Mouse (Mus musculus): Measurements from ENCODE around the gene Filip1l.

Filip1l gene

DNA sequence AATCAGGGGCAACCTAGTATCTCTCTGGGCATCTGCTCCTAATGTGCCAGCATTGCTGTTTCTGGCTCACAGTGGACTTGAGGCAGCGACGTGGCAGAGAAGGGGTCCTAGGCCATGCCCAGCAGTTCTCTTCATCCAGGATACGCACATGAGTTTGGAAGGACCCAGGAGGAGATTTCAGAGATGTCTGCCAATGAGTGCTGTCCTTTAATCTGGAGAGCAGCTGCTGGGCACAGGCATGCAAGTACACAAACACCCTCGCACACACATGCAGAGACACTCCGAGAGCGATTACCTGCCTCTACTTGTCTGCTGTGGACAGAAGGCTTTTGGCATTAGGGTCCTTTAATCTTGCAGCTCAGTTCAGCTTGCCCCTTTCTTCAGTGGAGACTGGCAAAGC lies at the start of gene Filip1l:
Gene Filip1l (plus strand): TSS at position 343 of the 400 bp plus-strand sequence.
- DNase-seq (ENCODE audit: low spot score), result no peak

DNA sequence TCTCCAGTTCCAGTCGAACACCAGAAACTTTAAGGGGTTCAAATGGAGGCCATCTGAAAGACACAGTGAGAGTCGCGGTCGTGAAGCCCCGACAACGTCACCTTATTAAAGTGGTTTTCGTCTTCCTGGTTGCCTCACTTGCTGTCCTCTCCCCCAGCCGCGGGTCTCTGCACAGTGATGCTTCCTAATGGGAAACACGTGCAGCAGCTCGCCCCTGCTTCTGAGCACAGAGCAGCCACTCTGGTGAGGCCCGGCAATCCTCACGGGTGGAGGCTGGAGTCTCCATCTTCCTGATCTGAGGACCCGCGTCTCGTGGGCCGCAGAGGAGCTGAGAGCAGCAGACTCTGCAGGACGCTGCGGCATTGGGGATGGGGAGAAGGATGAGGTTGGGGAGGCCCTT lies 49.2 kb upstream of the Filip1l start:
- no peak for DNase-seq (ENCODE audit: low spot score)

DNA sequence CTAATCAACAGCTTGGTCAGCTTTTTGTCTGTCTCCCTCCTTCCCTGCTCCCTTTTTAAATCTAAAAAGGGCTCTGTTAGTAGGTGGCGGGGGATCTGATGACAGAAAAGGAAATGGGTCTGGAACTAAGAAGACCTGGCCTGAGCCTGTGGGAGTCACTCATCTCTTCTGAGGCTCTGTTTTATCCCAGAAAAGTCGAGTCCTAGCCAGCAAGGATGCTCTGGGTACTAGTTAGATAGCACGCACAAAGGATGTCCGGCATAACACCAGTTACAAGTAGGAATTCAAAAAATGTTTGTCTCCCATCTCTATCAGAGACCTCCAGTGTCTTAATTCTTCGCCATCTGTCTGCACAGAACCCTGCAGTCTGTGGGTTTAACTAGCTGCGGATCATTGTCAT lies 47.4 kb upstream of the Filip1l start:
- no peak for DNase-seq (ENCODE audit: low spot score)

DNA sequence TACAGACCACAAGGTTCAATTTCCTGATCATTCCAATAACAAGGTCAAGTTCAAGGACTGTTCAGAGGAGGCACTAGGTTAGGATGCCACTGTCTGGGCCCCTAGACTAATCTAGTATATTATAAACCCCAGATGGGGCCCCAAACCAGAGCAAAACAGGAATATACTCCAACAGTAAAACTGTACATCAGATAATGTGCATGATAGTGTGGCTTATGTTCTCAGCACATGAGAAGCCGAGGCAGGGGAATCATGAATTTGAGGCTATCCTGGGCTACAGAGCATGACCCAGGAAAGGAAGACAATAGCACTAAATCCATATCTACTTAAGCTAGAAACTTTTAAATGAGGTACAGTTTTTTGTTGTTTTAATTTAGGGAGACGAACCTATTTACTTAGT lies 40.8 kb upstream of the Filip1l start:
- no peak for DNase-seq (ENCODE audit: low spot score)

DNA sequence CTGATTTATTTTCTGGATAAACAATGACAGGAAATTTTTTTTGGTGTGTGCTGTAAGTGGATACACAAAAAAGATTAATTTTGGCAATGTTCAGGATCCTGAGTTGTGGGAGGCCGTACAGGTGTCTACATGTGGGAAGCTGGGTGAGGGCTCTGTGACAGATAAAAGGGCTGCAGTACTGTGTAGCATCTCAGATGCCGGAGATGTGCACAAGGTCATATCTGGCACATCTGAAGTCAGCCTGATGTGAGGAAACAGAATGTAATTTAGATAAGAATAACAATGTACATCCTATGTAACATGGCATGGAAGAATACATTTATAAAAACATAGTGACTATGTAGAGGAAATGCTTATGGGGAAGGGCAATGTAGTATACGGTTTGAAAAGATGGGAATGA lies 39.4 kb upstream of the Filip1l start:
- no peak for DNase-seq (ENCODE audit: low spot score)

DNA sequence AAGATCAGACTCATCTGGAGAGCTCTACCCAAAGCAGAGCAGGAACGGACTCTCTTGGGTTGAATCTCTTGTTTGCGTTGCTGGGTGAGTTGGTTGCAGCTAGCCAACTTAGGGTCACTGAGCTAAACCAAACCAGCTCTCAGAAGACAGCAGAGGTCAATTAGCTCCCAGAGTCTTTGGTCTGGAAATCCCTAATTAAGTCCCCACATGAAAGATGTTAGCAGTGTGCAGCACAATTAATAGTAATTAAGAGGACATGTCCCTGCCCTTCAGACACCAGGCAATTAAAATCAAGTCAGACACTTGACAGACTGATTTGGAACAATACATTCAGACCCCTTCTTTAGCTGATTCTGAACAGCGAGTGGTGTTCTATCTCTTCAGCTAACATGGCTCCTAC lies 38.7 kb upstream of the Filip1l start:
- no peak for DNase-seq (ENCODE audit: low spot score)

DNA sequence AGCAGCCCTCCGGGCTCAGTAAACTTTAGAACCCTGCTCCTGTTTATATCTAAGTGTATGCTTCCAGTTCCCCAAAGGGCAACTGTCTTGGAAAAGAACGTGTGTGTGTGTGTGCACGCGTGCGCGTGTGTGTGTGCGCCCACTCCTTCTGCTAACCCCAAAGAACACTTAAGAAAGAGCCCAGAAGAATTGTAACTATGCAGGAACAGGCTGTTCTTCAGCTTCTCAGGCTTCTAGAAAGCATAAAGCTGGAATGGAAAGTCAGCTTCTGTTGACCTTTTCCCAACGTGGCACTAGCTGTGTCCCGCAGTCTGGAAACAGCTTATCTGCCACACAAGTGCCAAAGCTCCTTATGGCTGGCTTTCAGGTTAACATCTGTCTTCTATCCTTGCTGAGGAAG lies 37.9 kb upstream of the Filip1l start:
- peak; percentile 59 for DNase-seq (ENCODE audit: low spot score)

DNA sequence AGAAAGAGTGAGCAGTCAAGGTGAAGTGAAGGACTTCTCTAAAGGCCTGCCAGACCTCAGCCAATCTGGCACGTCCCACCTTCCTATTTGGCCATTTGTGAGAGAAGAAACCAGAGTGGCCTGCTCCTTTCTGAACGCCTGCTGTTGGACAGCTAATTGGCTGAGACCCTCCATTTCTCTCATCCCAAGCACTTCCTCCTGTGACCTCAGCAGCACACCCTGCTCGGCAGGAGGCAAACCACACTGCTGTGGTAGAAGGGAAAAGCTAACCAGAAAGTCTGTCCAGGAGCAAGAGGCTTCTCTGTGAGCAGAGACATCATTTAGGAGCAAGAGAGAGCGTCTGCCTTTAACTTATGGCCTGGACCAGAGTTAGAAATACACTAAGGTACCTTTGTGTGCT lies 35.8 kb upstream of the Filip1l start:
- no peak for DNase-seq (ENCODE audit: low spot score)

DNA sequence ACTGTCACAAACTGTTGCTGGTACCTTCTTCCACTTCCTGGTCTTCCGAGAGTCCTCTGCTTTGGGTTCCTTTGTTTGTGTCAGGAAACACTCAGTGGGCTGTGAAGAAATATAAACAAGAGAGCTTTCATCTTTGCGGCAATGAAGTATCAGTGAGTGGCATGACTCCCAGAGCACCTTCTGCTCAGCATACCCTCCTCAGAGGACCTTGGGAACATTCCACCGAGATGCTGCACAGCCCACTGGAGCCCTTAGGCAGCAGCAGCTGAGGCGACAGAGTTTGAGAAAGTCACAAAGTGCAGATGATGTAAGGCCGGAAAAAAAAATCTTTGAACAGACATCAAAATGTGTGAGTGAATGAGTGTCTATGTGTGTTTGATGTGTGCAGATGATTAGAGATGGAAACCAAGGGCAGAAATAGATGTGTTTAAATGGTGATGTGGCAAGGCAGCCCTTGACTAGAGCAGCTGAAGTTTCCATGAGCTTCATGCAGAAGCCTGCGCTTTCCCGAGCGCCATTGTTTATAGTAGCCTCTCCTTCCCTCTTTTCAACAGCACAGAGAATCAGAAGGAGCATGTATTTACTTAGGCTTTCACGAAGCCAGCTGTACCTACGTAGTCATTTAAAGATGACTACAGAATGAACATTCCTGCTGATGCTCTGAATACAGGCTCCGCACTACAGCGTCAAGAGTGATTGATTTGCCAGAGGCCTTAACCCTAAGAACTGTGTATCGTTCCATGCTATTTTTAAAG lies 34.8 kb upstream of the Filip1l start:
- DNase-seq (ENCODE audit: low spot score), result no peak

DNA sequence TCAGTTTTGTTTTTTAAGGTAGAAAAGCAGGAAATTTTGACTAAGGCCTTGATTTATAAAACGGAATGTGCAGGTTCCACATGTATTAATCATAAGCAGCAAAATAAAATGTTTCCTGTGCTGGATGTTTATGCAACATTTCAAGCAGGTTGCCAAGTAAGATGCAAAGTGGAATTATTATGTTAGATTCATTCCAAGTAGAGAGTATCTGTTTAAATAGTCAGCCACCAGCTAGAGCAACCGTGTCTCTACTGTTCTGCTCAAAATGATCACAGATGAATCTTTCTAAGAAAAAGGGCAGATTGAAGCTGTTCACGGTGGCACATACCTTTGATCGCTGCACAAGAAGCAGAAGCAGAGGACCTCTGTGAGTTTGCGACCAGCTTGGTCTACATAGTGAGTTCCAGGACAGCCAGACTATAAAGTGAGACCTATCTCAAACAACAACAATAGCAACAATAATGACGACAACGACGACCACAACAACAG lies 34.2 kb upstream of the Filip1l start:
- no peak for DNase-seq (ENCODE audit: low spot score)

DNA sequence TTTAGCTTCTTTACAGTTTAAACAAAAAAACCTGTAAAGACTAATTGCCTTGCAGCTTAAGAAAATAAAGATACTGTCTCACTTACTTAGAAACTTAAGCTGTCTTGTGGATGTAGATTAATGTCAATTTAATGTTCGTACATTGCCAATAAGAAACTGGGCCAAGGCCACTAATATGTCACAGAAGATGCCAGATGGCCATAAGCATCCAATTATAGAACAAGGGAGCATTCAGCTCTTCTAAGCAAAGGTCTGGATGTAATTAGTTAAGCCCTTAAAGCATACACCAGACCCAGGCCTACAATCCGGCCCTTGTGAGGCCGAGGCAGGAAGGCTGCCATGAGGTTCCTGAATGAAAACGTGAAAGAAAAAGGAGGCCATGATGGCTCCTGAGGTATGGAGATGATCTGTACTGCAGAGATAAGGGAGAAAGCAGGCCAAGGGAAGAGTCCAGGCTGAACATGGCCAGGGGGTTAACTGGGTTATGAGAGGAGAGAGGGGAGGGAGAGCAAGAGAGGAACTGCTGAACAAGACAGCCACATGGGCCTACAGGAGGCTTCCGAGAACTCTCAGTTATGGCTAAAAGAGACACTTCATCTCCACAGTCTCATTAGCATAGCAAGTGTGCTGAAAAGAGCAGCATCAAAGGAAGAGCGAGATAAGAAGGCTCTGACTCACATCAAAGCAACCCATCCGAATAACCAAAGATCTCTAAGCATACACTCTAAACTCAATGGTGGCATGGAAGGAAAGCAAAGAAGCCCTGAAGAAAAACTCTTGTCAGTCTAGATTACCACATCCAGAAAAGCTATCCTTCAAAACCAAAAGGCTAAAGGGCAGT lies 33.4 kb upstream of the Filip1l start:
- no peak for DNase-seq (ENCODE audit: low spot score)

DNA sequence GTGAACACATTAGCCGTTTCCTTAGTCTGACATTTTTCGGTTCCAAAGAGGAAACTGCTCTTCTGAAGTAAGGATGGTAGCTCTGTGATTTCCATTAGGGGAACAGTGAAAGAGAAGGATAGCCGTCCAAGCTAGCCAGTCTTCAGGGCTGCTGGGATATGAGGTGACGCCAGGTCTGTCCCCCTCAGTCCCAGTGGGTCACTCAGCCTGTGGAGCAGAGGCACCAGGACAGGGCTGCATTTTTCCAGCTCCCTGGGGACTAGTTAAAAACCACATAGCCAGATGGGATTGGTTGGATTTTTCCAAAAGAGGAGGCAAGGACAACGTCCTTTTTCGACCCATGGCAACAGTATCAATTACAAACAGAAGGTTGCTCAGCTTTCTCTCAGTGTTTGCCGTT lies 25.9 kb upstream of the Filip1l start:
- no peak for DNase-seq (ENCODE audit: low spot score)

DNA sequence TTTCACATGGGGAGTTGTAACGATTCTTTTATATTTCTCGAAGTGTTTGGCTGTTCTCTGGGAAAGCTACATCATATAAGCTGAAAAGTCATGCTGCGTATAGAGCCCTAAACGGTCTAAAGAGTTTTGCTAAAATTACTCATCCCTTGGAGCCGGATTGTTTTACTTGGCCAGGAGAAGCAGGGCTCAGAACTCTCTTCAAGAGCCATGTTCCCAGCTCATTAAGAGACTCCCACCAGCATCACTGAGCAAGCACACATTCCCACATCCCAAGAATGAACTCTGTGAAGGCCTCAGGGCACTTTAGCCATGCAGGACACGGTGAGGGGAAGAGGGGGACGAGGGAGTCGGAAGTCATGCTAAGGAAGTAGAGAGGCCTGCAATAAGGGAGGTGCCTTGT lies 23.9 kb upstream of the Filip1l start:
- DNase-seq (ENCODE audit: low spot score), result no peak

DNA sequence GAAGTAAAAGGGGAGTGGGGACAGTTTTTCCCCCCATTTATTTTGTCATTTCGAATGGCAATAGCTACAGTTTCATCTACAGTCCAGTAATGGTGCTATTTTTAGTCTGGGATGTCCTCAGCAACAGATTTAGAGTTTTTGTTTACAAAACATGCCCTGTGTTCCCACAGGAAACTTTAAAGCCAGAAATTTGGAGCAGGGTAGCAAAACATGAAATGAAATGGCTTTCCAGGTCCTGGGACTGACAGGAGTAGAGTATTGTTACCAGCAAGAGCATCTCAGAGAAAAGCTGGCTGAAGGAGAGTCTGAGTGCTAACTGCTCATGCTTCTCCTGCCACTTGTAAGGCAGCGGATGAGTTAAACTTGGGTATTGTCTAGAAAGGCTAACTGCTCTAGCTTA lies 22.8 kb upstream of the Filip1l start:
- no peak for DNase-seq (ENCODE audit: low spot score)

DNA sequence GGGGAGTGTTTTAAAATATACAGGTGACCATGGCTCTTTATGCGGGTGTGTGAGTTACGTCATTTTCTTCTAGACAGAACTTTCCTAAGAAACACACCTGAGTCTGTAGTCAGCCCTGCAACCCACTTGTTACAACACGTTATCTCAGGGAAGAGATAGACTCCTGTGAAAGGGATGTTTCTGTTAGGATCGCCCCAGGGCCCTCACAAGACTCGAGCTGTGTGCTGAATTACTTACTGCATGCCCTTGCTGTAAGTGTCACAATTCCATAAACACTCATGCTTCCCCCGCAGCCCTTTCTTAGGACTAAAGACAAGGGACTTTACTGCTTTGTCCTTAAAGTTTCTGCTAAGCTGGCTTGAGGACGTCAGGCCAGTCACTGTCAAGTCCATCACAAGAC lies 20.6 kb upstream of the Filip1l start:
- DNase-seq (ENCODE audit: low spot score), result no peak

DNA sequence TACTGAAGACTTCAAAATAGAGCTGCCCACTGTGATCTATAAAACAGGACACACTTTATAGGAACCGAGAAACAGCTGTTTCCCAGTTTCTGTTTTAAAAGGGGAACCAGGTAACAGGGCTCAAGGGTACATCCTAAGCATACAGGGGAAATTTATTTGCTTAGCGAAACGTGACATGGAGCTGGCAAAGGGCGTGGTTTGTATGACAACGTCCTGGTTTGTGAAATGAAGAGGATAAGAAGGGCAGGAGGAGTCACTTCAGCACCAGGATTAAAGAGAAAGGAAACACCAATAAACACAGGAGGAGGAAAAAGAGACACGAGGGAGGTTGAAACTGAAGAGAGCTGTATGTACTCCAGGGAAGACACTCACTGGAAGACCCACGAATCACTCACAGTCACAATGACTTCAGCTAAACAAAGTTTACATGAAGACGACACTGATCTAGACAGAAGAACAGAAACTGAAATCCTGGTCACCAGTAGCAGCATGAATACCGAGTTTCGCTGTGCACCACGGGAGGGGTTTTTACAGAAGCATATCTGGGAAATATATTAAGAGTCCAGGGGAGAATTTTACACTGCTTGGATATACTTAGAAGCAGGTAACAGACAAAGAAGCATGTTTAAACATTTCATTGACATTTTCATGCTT lies 16.0 kb upstream of the Filip1l start:
- peak; percentile 37 for DNase-seq (ENCODE audit: low spot score)

DNA sequence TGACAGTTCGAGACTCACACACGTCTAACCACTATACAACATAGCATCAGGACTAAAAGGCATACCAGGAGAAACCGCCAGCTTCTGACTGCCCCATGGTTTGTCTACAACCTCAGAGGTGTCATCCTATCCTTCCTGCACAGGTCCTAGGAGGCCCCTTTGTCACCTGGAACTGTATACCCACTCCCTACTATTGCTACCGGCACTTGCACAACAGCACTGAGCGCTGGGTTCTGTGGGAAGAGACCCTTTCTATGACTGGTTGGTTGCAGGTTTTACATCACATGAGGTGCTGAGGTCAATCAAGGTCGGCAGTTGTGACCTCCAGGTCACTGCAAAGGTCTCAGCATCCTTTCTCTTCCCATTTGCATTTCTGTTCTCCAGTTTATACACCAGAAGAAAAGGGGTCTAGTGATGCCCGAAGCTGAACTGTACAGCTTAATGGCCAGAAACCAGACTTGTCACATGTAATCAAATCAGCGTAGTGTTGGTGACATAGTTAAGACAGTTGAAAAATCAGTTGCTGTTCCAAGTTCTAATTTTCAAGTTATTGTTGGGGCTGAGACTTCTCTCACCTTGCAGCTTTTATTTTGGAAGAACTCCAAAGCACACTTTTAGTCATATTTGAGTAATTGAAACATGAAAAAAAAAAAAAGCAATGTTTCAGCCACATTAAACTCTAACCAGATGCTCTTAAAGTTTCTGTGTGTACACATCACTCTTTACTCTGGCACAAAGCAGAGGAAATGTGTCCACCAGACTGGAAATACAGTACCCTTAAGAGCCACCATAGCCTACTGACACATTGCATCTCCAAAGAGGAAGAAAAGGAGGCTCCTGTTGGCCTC lies 12.9 kb upstream of the Filip1l start:
- no peak for DNase-seq (ENCODE audit: low spot score)

DNA sequence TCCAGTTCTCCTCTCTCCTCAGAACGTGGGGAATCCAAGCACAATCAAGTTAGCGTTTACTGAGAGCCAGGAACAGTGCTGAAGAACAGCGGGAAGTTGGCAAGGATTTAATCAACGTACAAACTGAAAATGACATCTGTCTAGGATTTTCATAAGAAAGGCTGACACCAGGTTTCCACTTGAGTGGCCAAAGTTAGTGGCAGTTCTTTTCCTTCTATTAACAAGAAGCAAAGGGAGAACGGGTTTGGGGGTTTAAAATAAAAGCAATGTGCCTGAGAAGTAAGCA lies 12.3 kb upstream of the Filip1l start:
- DNase-seq (ENCODE audit: low spot score), result no peak

DNA sequence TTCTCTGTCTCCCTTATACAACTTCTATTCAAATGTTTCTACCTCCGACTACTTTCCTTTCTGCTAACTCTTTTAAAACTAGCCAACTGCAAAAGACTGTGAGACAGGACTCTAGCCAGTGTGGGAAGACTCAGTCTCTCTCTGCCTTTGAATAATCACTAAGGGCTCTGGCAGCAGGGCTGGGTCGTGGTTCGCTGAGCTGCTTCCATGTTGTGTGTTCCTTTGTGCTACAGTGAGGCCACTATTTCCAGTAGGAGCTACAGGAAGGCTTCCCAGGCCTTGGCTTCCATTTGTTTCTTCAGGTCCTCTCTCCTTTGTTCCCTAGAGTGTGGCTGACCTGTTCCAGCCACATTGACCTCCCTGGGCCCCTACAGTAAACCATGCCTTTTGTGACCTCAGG lies 6.6 kb upstream of the Filip1l start:
- DNase-seq (ENCODE audit: low spot score), result no peak

DNA sequence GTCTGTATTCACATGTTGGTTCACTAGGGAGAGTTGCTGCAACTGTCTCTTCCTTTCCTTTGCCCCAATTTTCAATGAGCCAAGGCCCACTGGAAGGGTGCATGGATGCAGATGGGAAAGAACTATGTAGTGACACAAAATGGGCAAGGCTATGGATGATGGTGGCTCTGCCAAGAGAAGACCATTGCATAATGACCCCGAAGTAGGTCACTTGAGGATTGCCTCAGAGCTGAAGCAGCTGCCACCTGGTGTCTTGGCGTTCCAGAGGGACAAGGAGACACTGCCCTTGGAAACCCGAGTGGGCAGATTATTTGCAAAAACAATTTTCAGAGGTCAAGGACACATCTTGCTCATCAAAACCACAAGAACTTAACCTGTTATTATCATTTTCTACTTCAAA lies 3.9 kb upstream of the Filip1l start:
- DNase-seq (ENCODE audit: low spot score), result peak; percentile 53

DNA sequence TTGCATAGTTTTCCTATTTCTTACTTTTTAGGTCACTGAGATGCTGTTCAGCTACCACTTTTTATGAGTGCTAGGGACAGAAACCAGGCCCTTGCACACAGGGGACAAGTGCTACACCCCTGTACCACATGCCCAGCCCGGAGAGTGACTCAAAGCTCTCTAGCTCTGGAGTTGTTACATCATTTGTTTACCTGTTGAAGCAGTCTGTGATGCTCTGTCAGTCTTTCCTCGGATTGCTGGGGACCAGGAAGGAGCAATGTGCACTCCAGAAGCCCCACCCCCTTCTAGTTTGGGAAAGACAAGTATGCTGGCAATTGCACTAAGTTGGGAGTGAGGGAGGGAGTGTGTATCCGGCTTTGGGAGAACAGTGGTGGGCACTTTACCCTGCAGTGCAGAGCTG lies 3.2 kb upstream of the Filip1l start:
- DNase-seq (ENCODE audit: low spot score), result peak; percentile 55

DNA sequence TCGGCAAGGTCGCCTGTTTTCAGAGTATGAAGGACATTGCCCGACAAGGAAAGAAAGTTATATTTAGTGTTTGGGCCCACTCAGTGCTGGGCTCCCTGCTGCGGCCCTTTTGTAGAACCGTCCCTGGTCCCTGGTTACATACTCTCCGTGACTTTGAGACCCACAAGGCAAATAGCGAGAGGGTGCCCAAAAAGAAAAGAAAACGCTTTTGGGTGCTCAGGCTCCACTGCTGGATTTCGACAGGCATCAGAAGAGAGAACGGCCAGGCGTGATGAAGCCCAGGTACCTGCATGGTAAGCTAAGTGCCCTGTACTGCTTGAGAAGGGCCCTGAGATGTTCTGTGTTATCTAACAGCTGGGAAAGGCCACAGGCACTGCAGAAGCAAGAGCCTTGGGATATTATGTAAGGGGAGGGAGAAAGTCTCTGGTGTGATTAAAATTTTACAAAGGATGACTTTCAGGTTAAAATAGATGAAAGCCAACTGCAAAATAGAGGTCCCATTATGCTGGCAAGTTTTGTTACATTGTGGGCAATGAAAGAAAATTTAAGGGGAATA lies 351 bp downstream of the Filip1l start:
- DNase-seq (ENCODE audit: low spot score), result no peak

Data from lung, postnatal 25 days (tissue).